Mouse (Mus musculus): ENCODE measurements at regions not wholly inside any gene's neighbourhood (a gene's known extent, or its start where the extent isn't known, plus 50 kb on each side); places are given as distances from the start of the nearest gene placed in this dataset.

DNA sequence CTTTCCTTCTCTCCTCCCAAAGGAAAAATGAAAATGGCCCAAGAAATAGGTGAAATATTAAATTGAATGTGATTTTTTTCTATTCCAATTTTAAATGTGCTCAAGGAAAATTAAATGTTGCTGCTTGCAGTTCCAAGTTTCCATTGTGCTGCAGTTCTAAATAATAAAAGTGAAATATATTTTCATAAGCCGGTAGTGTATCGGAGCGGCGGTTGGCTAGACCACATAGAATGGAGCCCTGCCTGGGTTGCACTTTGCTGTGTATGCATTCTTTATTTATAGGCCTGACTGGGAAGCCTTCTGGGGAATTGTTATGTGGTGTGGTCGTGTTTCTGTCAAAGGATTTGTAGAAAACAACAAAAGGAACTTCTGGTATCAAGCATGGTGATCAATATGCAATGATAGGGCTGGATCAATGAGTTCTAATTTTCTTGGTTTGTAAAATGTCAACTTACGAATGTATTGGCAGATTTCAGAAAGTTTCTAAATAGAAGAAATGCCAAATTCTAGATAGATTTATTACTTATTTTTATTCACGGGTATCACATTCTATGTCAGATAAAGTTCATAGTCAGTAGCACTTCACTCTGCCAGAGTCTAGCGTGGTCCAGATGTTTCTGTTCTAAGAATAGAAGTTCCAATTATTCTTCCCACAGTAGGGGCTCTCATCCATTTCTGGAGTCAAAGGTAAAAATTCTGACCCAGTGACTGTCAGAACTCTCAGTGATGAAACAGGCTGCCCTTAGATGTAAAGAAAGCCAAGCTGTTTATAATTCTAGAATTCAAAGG is 123.0 kb downstream of the Otol1 start:
- Histone ChIP-seq H3K4me3 (ENCODE audit: low read depth, low read length) (no peak overlapping the region), H3K36me3 (ENCODE audit: control insufficient read depth, insufficient read depth, low read length) (no peaks in the 10 kb centered on the region), H3K4me1 (replicated peaks; ENCODE audit: control insufficient read depth, insufficient read depth, low read length) (no peaks in the 10 kb centered on the region), H3K4me2 (ENCODE audit: low read length) (no peak overlapping the region), H3K27ac (ENCODE audit: low read depth) (no peak overlapping the region), H3K9me3 (ENCODE audit: control insufficient read depth, low read length) (no peaks in the 10 kb centered on the region), H3K27me3 (replicated peaks; ENCODE audit: control insufficient read depth, insufficient read depth, low read length) (no peaks in the 10 kb centered on the region), H3K9ac (ENCODE audit: low read length) (no peak overlapping the region)
- WGBS: 84% methylated on average over 8 of the region's 8 CpGs
- ATAC-seq (replicated peaks; ENCODE audit: low FRiP score, low TSS enrichment, low read depth) (no peak), DNase-seq (ENCODE audit: low spot score) (no peak)

DNA sequence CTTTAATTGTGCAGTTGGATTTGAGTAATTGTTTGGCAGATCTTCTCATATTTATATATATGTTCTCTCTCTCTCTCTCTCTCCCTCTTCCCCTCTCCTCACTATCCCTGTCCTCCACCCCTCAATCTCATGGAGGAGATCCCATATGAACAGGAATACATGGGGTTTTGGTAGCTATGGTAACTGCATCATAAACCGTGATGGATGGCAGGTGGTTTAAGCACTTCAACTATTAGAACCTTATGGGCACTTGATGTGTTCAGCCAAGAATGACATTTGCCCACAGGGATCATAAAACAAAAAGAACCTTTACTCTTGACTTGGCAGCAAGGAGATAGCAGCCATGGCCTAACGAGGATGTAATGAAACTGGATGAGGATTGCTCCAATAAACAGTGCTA is 127.5 kb downstream of the Otol1 start:
- H3K4me2 ChIP-seq (ENCODE audit: low read length): no peak overlapping the region
- no peak for ATAC-seq (replicated peaks; ENCODE audit: low FRiP score, low TSS enrichment, low read depth)
- WGBS: 62% methylated on average over 2 of the region's 2 CpGs

DNA sequence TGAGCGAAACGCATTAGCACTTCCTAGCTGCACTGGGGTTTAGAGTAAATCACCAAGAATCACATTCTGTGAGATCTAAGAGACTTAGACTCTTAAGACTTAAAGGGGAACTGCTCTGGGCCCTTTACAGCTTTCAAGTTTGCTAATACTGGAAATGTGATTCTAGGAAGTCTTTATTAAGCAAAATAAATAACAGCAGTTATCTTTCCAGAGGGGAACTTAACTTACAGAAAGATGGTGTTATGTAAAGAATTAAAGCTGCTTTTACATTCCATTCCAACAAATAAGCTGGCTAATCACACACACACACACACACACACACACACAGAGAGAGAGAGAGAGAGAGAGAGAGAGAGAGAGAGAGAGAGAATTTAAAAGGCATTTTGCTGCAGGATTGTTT is 131.1 kb downstream of the Otol1 start:
- H3K36me3 ChIP-seq (ENCODE audit: control insufficient read depth, insufficient read depth, low read length): no peaks in the 10 kb centered on the region
- H3K4me3 ChIP-seq (ENCODE audit: low read depth, low read length): no peak overlapping the region
- 81% methylated on average over 2 of the region's 2 CpGs for WGBS
- DNase-seq (ENCODE audit: low spot score): no peak
- H3K27ac ChIP-seq (ENCODE audit: low read depth): no peak overlapping the region
- H3K4me1 ChIP-seq (replicated peaks; ENCODE audit: control insufficient read depth, insufficient read depth, low read length): no peaks in the 10 kb centered on the region; the same call in 1 of the 2 replicates
- no peaks in the 10 kb centered on the region for H3K9me3 ChIP-seq (ENCODE audit: control insufficient read depth, low read length)
- no peak overlapping the region for H3K4me2 ChIP-seq (ENCODE audit: low read length)
- H3K9ac ChIP-seq (ENCODE audit: low read length): no peak overlapping the region
- H3K27me3 ChIP-seq (replicated peaks; ENCODE audit: control insufficient read depth, insufficient read depth, low read length): no peaks in the 10 kb centered on the region
- no peak for ATAC-seq (replicated peaks; ENCODE audit: low FRiP score, low TSS enrichment, low read depth)

More for the DNA sequence above, 127.5 kb downstream of the Otol1 start:
- Histone ChIP-seq H3K9me3 (ENCODE audit: control insufficient read depth, low read length) (no peaks in the 10 kb centered on the region), H3K4me1 (replicated peaks; ENCODE audit: control insufficient read depth, insufficient read depth, low read length) (no peaks in the 10 kb centered on the region; the same call in 1 of the 2 replicates), H3K27ac (ENCODE audit: low read depth) (no peak overlapping the region), H3K27me3 (replicated peaks; ENCODE audit: control insufficient read depth, insufficient read depth, low read length) (no peaks in the 10 kb centered on the region), H3K36me3 (ENCODE audit: control insufficient read depth, insufficient read depth, low read length) (no peaks in the 10 kb centered on the region), H3K4me3 (ENCODE audit: low read depth, low read length) (no peak overlapping the region), H3K9ac (ENCODE audit: low read length) (no peak overlapping the region)
- no peak for DNase-seq (ENCODE audit: low spot score)

DNA sequence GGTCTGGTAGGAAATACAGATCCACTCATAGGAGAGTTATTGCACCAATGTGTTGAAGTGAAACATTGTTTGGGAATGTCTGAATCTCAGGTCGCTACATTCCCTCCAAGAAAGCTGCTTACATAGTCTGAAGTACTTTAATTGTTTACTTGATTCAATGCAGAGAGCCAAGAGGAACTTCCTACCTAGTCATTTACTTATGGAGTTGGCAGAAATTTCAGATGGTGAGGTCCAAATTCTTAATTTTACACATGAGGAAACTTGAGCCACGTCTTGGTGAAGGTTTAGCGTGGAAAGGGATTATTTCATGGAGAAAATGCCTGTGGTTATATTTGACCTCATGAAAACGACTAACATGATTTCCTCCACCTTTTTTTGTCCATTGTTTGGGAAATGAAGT is 131.5 kb downstream of the Otol1 start:
- ATAC-seq (replicated peaks; ENCODE audit: low FRiP score, low TSS enrichment, low read depth) (no peak), DNase-seq (ENCODE audit: low spot score) (no peak)
- Histone ChIP-seq H3K4me2 (ENCODE audit: low read length) (no peak overlapping the region), H3K36me3 (ENCODE audit: control insufficient read depth, insufficient read depth, low read length) (no peaks in the 10 kb centered on the region), H3K4me3 (ENCODE audit: low read depth, low read length) (no peak overlapping the region), H3K4me1 (replicated peaks; ENCODE audit: control insufficient read depth, insufficient read depth, low read length) (no peaks in the 10 kb centered on the region; the same call in 1 of the 2 replicates), H3K9me3 (ENCODE audit: control insufficient read depth, low read length) (no peaks in the 10 kb centered on the region), H3K27me3 (replicated peaks; ENCODE audit: control insufficient read depth, insufficient read depth, low read length) (no peaks in the 10 kb centered on the region), H3K9ac (ENCODE audit: low read length) (no peak overlapping the region), H3K27ac (ENCODE audit: low read depth) (no peak overlapping the region)
- WGBS: 48% methylated on average over 4 of the region's 4 CpGs

DNA sequence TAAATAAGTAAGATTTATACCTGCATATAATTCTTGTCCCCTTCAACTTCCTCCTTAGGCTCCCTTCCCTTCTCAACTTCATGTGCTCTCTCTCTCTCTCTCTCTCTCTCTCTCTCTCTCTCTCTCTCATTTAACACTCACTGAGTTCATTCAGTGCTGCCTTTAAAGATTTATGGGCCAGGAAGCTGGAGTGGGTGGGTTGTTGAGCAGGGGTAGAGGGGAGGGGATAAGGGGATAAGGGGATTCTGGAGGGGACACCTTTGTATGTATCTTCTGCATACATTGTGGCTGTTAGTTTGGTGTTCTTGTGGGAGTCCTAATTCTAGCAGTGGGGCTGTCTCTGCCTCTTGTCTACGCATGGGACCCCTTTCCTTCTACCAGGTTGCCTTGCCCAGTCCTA is 138.3 kb downstream of the Otol1 start:
- no peak overlapping the region for H3K4me3 ChIP-seq (ENCODE audit: low read depth, low read length)
- H3K9me3 ChIP-seq (ENCODE audit: control insufficient read depth, low read length): no peaks in the 10 kb centered on the region
- H3K36me3 ChIP-seq (ENCODE audit: control insufficient read depth, insufficient read depth, low read length): no peaks in the 10 kb centered on the region
- H3K27ac ChIP-seq (ENCODE audit: low read depth): no peak overlapping the region
- DNase-seq (ENCODE audit: low spot score) (no peak), ATAC-seq (replicated peaks; ENCODE audit: low FRiP score, low TSS enrichment, low read depth) (no peak)
- H3K27me3 ChIP-seq (replicated peaks; ENCODE audit: control insufficient read depth, insufficient read depth, low read length): no peaks in the 10 kb centered on the region
- no peak overlapping the region for H3K4me2 ChIP-seq (ENCODE audit: low read length)
- H3K4me1 ChIP-seq (replicated peaks; ENCODE audit: control insufficient read depth, insufficient read depth, low read length): no peaks in the 10 kb centered on the region
- 76% methylated on average over 1 of the region's 1 CpGs for WGBS
- H3K9ac ChIP-seq (ENCODE audit: low read length): no peak overlapping the region

DNA sequence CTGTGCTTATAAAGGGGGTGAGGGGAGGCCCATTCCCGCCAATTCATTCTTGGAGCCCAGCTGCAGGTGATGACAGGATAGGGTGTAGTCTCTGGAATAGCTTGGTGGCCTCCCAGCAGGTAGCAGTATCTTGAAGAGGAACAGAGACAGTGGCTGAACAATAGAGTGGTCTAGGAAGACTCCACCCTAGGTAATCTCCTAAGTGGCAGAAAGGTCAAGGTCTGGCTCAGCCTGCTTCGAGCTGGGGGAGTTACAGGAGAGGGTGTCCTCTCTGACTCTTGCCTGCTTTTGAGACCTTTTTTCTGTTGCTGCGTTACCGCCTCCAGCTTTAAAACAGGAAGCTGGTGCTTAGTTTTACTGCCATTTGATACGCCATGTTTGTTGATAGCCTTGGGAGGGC is 143.7 kb downstream of the Otol1 start:
- no peak overlapping the region for H3K9ac ChIP-seq (ENCODE audit: low read length)
- no peak overlapping the region for H3K4me3 ChIP-seq (ENCODE audit: low read depth, low read length)
- no peak for ATAC-seq (replicated peaks; ENCODE audit: low FRiP score, low TSS enrichment, low read depth)
- no peaks in the 10 kb centered on the region for H3K4me1 ChIP-seq (replicated peaks; ENCODE audit: control insufficient read depth, insufficient read depth, low read length)
- H3K9me3 ChIP-seq (ENCODE audit: control insufficient read depth, low read length): no peaks in the 10 kb centered on the region
- H3K27me3 ChIP-seq (replicated peaks; ENCODE audit: control insufficient read depth, insufficient read depth, low read length): no peaks in the 10 kb centered on the region
- WGBS: 58% methylated on average over 5 of the region's 5 CpGs
- H3K27ac ChIP-seq (ENCODE audit: low read depth): no peak overlapping the region
- no peak for DNase-seq (ENCODE audit: low spot score)
- H3K4me2 ChIP-seq (ENCODE audit: low read length): no peak overlapping the region
- H3K36me3 ChIP-seq (ENCODE audit: control insufficient read depth, insufficient read depth, low read length): no peaks in the 10 kb centered on the region

DNA sequence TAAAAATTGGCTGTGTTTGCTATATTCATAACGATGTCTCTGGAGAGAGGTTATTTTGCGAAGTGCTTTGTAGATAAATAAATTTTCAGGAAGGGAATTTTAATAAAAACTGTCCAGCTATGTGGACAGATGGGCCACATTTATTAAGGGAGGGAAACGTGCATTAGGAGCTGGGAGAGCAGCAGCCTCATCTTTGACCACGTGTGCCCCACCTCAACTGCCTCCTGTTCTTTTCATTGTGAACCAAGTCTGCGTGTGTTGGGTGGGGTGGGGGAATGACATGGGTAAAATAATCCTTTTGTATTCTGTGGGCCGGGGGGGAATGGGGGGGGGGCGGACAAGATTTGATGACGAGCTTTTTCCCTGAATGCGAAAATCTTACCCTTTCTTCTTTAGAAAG is 152.6 kb downstream of the Otol1 start:
- Histone ChIP-seq H3K27ac (ENCODE audit: low read depth) (no peak overlapping the region), H3K4me3 (ENCODE audit: low read depth, low read length) (no peak overlapping the region), H3K9ac (ENCODE audit: low read length) (no peak overlapping the region), H3K4me1 (replicated peaks; ENCODE audit: control insufficient read depth, insufficient read depth, low read length) (no peaks in the 10 kb centered on the region), H3K4me2 (ENCODE audit: low read length) (no peak overlapping the region), H3K36me3 (ENCODE audit: control insufficient read depth, insufficient read depth, low read length) (no peaks in the 10 kb centered on the region), H3K9me3 (ENCODE audit: control insufficient read depth, low read length) (no peaks in the 10 kb centered on the region), H3K27me3 (replicated peaks; ENCODE audit: control insufficient read depth, insufficient read depth, low read length) (no peaks in the 10 kb centered on the region)
- no peak for DNase-seq (ENCODE audit: low spot score)
- WGBS: 78% methylated on average over 9 of the region's 9 CpGs
- ATAC-seq (replicated peaks; ENCODE audit: low FRiP score, low TSS enrichment, low read depth): no peak

DNA sequence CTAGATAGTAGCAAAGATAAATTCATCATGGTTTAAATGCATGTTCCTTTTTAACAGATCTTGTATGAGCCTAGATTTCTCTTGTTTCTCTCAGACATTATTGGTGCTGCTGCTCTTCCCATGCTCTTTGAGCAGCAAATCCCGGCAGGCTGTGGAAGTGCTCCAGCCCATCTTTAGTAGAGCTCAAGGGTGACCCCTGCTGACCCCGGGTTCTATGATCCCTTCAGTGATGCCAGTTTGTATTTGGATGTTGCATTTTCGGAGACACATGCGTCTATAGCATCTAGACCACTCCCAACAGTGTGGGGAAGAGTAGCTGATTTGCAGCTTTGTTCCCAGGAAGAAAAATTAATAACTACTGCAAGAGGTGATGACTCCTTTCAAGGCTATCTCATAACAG is 164.3 kb downstream of the Otol1 start:
- no peaks in the 10 kb centered on the region for H3K9me3 ChIP-seq (ENCODE audit: control insufficient read depth, low read length)
- H3K36me3 ChIP-seq (ENCODE audit: control insufficient read depth, insufficient read depth, low read length): no peaks in the 10 kb centered on the region
- DNase-seq (ENCODE audit: low spot score) (no peak), ATAC-seq (replicated peaks; ENCODE audit: low FRiP score, low TSS enrichment, low read depth) (no peak)
- H3K9ac ChIP-seq (ENCODE audit: low read length): no peak overlapping the region
- H3K4me2 ChIP-seq (ENCODE audit: low read length): no peak overlapping the region
- H3K4me1 ChIP-seq (replicated peaks; ENCODE audit: control insufficient read depth, insufficient read depth, low read length): no peaks in the 10 kb centered on the region
- H3K4me3 ChIP-seq (ENCODE audit: low read depth, low read length): no peak overlapping the region
- no peaks in the 10 kb centered on the region for H3K27me3 ChIP-seq (replicated peaks; ENCODE audit: control insufficient read depth, insufficient read depth, low read length)
- WGBS: 41% methylated on average over 4 of the region's 4 CpGs
- no peak overlapping the region for H3K27ac ChIP-seq (ENCODE audit: low read depth)

DNA sequence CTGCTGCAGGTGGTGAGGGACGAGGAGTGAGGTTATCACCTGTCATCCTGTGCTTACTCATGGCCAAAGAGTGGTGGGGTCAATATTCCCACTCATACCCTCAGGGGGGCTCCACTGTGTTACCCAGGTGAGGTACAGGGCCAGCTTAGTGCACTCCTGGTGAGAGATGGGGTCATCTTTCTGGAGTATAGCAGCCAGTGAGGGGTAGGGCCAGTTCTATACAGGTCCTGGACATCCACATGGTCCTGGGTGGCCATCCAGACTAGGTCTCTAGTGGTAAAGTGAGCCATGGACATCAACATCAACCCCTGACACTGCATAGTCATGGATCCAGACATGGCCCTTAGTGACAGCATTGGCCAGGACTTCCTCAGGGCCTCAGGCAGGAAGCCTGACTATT is 169.0 kb downstream of the Otol1 start:
- H3K4me3 ChIP-seq (ENCODE audit: low read depth, low read length): no peak overlapping the region
- no peaks in the 10 kb centered on the region for H3K27me3 ChIP-seq (replicated peaks; ENCODE audit: control insufficient read depth, insufficient read depth, low read length)
- H3K9me3 ChIP-seq (ENCODE audit: control insufficient read depth, low read length): no peaks in the 10 kb centered on the region
- no peaks in the 10 kb centered on the region for H3K4me1 ChIP-seq (replicated peaks; ENCODE audit: control insufficient read depth, insufficient read depth, low read length)
- DNase-seq (ENCODE audit: low spot score) (no peak), ATAC-seq (replicated peaks; ENCODE audit: low FRiP score, low TSS enrichment, low read depth) (0 out of 2 replicates have a peak, but pooled peaks have one; percentile 23)
- WGBS: 71% methylated on average over 1 of the region's 1 CpGs
- H3K9ac ChIP-seq (ENCODE audit: low read length): no peak overlapping the region
- H3K4me2 ChIP-seq (ENCODE audit: low read length): no peak overlapping the region
- no peak overlapping the region for H3K27ac ChIP-seq (ENCODE audit: low read depth)
- no peaks in the 10 kb centered on the region for H3K36me3 ChIP-seq (ENCODE audit: control insufficient read depth, insufficient read depth, low read length)

Data from intestine, embryonic 14.5 days (tissue).